Mouse (Mus musculus) urinary bladder, postnatal 4 days (tissue): ENCODE results near the gene Allc.

Experiments
- DNase-seq, 2 experiments: peaks; one replicate each; pipeline ENCODE4 v3.0.0; 2021 to 2022; ENCODE audit warnings: low spot score in 2 of 2

The Allc gene

DNA sequence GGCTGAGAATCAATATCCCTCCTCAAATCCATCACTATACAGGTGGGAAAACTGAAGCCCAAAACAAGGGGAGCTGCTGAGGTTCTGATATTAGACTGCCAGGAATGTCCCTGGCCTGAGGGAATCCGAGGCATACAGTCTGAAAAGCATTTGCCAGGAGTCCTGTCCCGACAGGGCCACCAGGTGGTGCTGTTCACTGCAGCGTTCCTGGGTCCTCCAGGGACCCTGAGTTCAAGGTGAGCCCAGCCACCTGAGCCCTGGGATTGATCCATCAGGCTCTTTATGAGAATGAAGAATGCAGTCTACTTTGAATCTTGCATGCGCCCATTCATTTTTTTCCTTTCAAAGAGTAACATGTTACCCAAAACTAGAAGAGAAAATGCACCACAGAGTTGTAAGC is 3.2 kb downstream of the Allc start:
- DNase-seq = no peak

DNA sequence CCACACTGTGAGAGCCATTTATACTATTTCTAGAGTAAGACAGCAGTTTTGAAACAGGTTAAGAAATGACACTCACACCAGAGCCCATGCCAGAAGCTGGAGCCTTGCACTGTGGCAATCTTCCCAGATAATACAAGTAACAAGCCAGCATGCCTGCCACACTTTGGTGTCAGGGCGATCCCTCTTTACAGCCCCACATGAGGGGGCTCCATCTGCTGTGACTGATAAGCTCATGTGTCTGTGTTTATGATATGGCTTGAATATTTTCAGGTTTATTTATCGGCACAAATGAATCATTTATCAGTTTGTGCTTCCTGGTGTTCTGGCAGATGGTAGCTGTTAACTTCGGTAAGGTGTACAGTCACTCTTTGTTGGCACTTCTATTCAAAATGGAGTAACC is 4.2 kb downstream of the Allc start:
- DNase-seq = no peak

DNA sequence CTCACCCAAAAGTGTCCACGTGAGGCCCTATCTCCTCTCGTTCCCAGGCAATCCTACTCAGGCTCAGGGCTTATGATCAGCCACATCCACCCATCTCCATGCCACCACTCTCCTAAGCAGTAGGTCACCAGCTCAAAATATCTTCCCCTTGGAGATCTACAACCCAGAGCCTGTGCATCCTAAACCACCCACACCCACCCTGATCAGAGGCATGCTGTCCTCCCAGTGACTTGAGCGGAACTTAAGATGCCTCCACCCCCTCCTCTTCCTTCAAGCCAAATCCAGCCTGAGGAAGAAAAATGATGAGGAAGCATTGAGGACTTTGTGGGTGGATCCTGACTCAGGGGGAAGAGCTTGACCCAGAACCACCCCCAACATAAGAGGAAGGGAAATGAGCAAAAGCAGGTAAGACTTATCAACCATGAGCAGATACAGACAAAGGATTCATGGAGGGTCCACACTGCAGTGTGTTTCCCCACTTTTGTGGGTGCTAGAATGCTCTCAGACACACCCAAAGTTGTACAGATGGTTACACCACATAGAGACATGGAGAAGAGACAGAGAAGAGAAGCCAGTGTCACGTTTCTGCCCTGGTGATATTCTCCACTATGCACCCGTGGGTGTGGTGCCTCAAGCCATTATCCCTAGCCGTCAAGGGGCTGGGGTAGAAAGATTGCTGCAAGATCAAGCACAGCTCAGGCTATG is 6.8 kb downstream of the Allc start:
- no peak for DNase-seq

DNA sequence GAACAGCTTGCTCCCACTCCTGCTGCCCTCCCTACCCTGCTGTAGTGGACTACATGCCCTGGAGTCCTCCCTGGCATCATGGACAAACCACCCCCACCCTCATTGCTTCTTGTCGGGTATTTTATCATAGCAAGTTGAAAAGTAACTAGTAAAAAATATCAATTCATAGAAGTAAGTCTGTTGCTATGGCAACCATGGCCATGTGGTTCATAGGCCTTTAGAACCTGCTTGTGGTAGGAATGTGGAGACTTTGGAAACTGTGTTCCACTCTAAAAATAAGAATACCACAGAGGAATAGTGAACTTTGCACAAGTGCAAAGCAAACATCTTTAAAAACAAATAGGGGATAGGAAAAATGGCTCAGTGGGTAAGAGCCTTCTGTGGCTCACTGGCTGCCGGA is 10.1 kb downstream of the Allc start:
- no peak for DNase-seq

DNA sequence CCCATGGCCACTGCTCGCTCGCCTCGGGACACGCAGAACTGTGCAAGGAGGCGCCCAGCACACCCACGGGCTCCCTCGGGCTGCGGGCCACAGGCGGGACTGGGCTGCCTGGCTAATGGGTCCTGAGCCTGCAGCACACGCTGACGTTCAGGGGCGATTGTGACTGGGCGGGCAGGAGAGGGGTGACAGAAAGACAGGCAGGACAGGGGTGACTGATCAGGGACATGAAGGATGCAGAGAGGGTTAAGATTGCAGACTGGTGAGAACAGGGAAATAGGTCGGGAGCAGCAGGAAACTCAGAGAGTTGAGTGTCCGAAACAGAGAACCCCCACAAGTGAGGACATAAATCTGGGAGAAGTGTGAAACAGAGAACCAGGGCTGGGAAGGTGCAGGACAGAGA is 30.0 kb downstream of the Allc start, which contains the start of gene Dcdc2c:
Dcdc2c (minus strand) TSS at position 101 of the 400 bp plus-strand sequence.
- no peak for DNase-seq

DNA sequence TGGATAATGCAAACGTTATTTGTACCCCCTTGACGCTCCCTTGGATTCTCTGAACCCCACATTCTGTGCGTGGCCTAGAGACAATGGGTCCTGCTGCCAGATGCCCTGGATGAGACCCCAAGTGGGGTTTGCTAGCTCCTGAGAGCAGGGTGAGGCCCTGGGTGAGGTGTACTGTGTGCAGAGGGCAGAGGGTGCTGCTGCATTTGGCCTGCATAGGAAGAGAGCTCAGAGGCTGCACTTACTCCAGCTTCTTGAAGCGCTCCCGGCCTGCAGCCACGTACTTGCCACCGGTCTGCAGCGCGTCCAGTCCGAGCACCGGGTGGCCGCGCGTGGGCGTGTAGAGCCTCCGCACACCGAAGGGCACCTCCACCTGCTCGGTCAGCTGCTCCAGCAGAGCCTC is 30.5 kb downstream of the Allc start:
- DNase-seq = no peak

DNA sequence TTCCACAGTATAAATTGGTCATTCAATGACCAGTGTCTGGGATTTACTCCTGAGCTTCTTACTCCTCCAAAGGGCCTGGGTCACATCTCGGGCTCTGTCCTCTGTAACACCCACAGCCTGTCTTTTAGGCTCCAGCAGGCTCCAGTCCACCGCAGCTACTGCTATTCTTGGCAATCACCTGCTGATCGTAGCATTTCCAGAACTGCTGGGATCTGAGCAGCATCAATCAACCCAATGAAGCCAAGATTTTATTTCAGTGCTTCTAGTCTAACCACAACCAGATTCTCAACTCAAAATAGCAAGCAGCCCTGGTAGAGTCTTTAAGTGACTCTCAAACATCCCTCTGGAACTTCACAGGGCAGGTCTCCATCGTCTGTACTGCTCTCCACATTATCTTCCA is 33.4 kb downstream of the Allc start:
- no peak for DNase-seq

DNA sequence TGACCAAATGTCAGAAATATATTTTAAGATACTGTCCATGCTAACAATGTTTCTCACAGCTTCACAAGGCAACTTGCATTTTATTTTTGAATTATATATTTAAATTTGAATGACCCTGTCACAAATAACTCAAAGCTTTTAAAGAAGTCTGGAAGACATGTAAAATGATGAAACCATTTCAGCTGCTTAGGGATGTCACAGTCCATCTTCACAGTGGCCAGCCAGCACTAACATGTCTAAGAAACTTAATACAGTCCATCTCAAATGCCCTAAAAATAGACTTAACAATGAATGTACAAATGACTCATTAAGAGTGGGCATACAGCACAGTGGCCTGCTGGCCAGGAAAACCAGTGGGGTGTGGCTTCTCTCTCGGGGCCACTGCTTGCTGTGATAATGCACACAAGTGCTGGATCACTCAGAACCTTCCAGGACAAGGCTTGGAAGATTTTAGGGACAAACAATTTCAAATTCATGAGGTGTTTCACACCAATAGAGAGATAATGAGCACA is 68.0 kb downstream of the Allc start:
- no peak for DNase-seq

DNA sequence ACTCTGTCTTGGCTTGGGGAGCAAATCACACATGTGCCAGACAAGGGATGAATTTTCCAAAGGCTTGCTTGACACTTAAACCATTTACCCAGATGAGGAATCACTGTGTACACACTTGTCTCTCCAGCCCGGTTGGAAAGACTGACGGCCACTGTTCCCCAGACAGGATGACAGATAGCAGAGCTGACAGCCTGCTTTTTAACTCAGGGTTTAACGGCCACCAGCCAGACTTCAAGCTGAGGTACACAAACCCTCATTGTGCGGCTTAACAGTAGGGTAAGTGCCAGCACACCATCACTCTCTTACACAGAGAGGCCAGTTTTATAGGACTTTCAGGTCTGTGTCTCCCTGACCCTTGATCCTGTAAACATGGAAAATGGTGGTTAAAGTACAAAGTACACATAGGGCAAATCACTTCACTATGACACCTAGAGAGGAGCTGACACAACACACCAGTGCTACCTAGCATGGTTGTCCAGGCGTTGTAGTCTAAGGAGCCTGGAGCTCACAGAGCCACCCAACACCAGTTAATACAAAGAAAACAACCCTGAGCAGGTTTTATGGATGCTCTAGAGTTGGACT is 72.5 kb downstream of the Allc start:
- DNase-seq = no peak
